Mouse (Mus musculus) myocyte (in vitro differentiated cells): Measurements from ENCODE around the gene Ugt1a6a.

Experiments
- MYOD1 ChIP-seq, 3 experiments: IDR thresholded peaks; one replicate each; pipeline ENCODE4 v1.6.1; 2011; ENCODE audit warnings: control low read depth in 2 of 3, low read depth in 2 of 3, mild to moderate bottlenecking in 2 of 3, moderate library complexity in 1 of 3; ENCODE audit not compliant: insufficient read length in 2 of 3, control insufficient read depth in 1 of 3
- POLR2A ChIP-seq: IDR thresholded peaks from one replicate; pipeline ENCODE4 v1.6.1; 2011; ENCODE audit warnings: low read depth, mild to moderate bottlenecking, control low read depth, moderate library complexity; ENCODE audit not compliant: insufficient read length
- TCF12 ChIP-seq: IDR thresholded peaks from one replicate; pipeline ENCODE4 v1.6.1; 2011; ENCODE audit warnings: mild to moderate bottlenecking, control low read depth; ENCODE audit not compliant: poor library complexity, insufficient read depth, severe bottlenecking
- TCF3 ChIP-seq: IDR thresholded peaks from one replicate; pipeline ENCODE4 v1.6.1; 2011; ENCODE audit warnings: low read depth, control low read depth; ENCODE audit not compliant: insufficient read length

GRCm38 (mm10) chr1:88217144-88217543 lies 82.5 kb downstream of the Ugt1a6a start:
- TF ChIP-seq POLR2A, result no peak
- no peak for TF ChIP-seq TCF3
- no peak for TF ChIP-seq MYOD1 (IDR thresholded peaks at IDR 0.05; ENCODE audit: control insufficient read depth in 1 of 3, insufficient read length in 2 of 3, low read depth in 2 of 3)
- no peak for TF ChIP-seq TCF12
